ENCODE assay signal across 9 mouse cellular contexts in genomic region chr4:149719686-149720085, GRCm38 (mm10). TPM values are rescaled to one million over a fixed set of nuclear protein-coding genes. Genes with fewer than 3 reads are reported as not detected.
DNase-seq lines count a peak whose midpoint lies in the region; ATAC-seq and TF ChIP-seq lines count a peak whose summit lies in the region.
"Had no signal": no experiment of that assay in that cellular context is flagged by ENCODE, and none has a peak within 500 bp of the region (broad histone marks: within the 10 kb centered on the region; RNA-seq: fewer than 3 reads in every experiment).

No protein-coding gene starts in this region.

- H3K27me3 ChIP-seq in heart, embryonic 11.5 days (ENCODE audit: control insufficient read depth, insufficient read depth, low read length) = no peaks in the 10 kb centered on the region
- H3K27me3 ChIP-seq: stomach, embryonic 15.5 days had no signal

- H3K9me3 ChIP-seq in heart, embryonic 11.5 days (replicated peaks; ENCODE audit: control insufficient read depth, low read length) = no peaks in the 10 kb centered on the region
- H3K9me3 ChIP-seq: stomach, embryonic 15.5 days had no signal

- no peak overlapping the region for H3K27ac ChIP-seq in left cerebral cortex, adult 2 months
- no peak overlapping the region for H3K27ac ChIP-seq in heart, embryonic 11.5 days (ENCODE audit: low read depth, low read length)
- H3K27ac ChIP-seq: stomach, embryonic 15.5 days had no signal

- intact Hi-C loops in left cerebral cortex, adult 2 months (cut with DNase I) = loop anchor here (10.0 kb wide), 1 partner anchor 575 kb away; no protein-coding TSS in a partner anchor
- intact Hi-C loops in left cerebral cortex, postnatal 25 days (cut with DNase I) = no loop called here

- 86% methylated on average over 6 of the region's 6 CpGs for WGBS in heart, embryonic 11.5 days (ENCODE audit: insufficient replicate concordance)

- H3K4me1 ChIP-seq in heart, embryonic 11.5 days (ENCODE audit: control insufficient read depth, insufficient read depth, low read length) = no peaks in the 10 kb centered on the region
- H3K4me1 ChIP-seq: stomach, embryonic 15.5 days had no signal

- DNase-seq in adrenal gland, postnatal 10 days = peak; percentile 54
- no peak for DNase-seq in adrenal gland, adult (ENCODE audit: inconsistent age in 2 of 2, low spot score in 1 of 2)
- DNase-seq in left cerebral cortex, adult 2 months (ENCODE audit: extremely low spot score in 1 of 2, low spot score in 2 of 2) = no peak
- DNase-seq in left cerebral cortex, postnatal 25 days (ENCODE audit: low spot score in 2 of 2) = no peak
- DNase-seq in cerebellum, adult 18-20 months = peak; percentile 68 to 76
- DNase-seq in lung, postnatal 14 days = peak; percentile 40
- DNase-seq in gastrocnemius, postnatal 10 days = no peak

- ATAC-seq in heart, embryonic 11.5 days (replicated peaks; ENCODE audit: insufficient number of reproducible peaks, low FRiP score, low TSS enrichment) = no peak

- H3K4me3 ChIP-seq in left cerebral cortex, adult 2 months = no peak overlapping the region
- no peak overlapping the region for H3K4me3 ChIP-seq in heart, embryonic 11.5 days (ENCODE audit: low read depth, low read length)
- H3K4me3 ChIP-seq: stomach, embryonic 15.5 days had no signal

- no peak overlapping the region for H3K9ac ChIP-seq in heart, embryonic 11.5 days (ENCODE audit: low read depth, low read length)
- H3K9ac ChIP-seq: stomach, embryonic 15.5 days had no signal

- H3K36me3 ChIP-seq in heart, embryonic 11.5 days (ENCODE audit: control insufficient read depth, insufficient read depth, low read length) = peaks cover 44% of the 10 kb centered on the region

- no peak overlapping the region for H3K4me2 ChIP-seq in heart, embryonic 11.5 days
- H3K4me2 ChIP-seq: stomach, embryonic 15.5 days had no signal

- peak; percentile 58 for TF ChIP-seq CTCF in left cerebral cortex, adult 2 months (IDR thresholded peaks at IDR 0.05)

RNA-seq across cellular contexts. Expression of gene Pik3cd, which starts 17.3 kb away (rescaled TPM):
- total RNA-seq in adrenal gland, postnatal 10 days (2021) = 10 to 100 TPM in 1 of 2 experiments, 1 to 10 TPM in 1; 7.5 to 12.1 TPM
- total RNA-seq in left cerebral cortex, adult 2 months (2021) = 10 to 100 TPM; 24.6 to 25.4 TPM
- 10 to 100 TPM; 20.0 to 25.9 TPM for total RNA-seq in left cerebral cortex, postnatal 25 days (2021)
- 10 to 100 TPM in 1 of 2 experiments, 1 to 10 TPM in 1; 9.8 to 16.1 TPM for total RNA-seq in gastrocnemius, postnatal 10 days (2021)
- 2.3 and 3.2 TPM in 2 replicates for polyA plus RNA-seq in heart, embryonic 11.5 days (2014; fragmentation: Nextera tagmentation; extraction: Ambion mirVana)

RNA-seq across cellular contexts. Expression of gene Tmem201, which starts 18.2 kb away (rescaled TPM):
- total RNA-seq in adrenal gland, postnatal 10 days (2021) = 10 to 100 TPM; 35.0 to 43.6 TPM
- 10 to 100 TPM; 63.3 to 67.9 TPM for total RNA-seq in left cerebral cortex, adult 2 months (2021)
- 10 to 100 TPM; 59.6 to 65.5 TPM for total RNA-seq in left cerebral cortex, postnatal 25 days (2021)
- total RNA-seq in gastrocnemius, postnatal 10 days (2021) = 10 to 100 TPM; 49.7 to 52.2 TPM
- 25.5 and 32.5 TPM in 2 replicates for polyA plus RNA-seq in heart, embryonic 11.5 days (2014; fragmentation: Nextera tagmentation; extraction: Ambion mirVana)

RNA-seq across cellular contexts. Expression of gene Slc25a33, which starts 54.4 kb away (rescaled TPM):
- 10 to 100 TPM; 24.3 to 34.0 TPM for total RNA-seq in adrenal gland, postnatal 10 days (2021)
- 10 to 100 TPM; 25.9 to 30.2 TPM for total RNA-seq in left cerebral cortex, adult 2 months (2021)
- total RNA-seq in left cerebral cortex, postnatal 25 days (2021) = 10 to 100 TPM; 29.2 to 36.0 TPM
- total RNA-seq in gastrocnemius, postnatal 10 days (2021) = 1 to 10 TPM; 7.2 to 9.5 TPM
- 7.4 and 9.4 TPM in 2 replicates for polyA plus RNA-seq in heart, embryonic 11.5 days (2014; fragmentation: Nextera tagmentation; extraction: Ambion mirVana)

Comparison
In these comparisons a context has a peak if more than half of its experiments do, and no peak if none do; other contexts are left out.
1. DNase-seq: peak in adrenal gland, postnatal 10 days (single experiment), cerebellum, adult 18-20 months (2 of 2) and lung, postnatal 14 days (single experiment); none in adrenal gland, adult (0 of 2), left cerebral cortex, adult 2 months (0 of 2), left cerebral cortex, postnatal 25 days (0 of 2) and gastrocnemius, postnatal 10 days (single experiment).